Mouse (Mus musculus) lung, postnatal 0 days (tissue): ENCODE measurements around the gene Cct8l1.

Experiments used
- CTCF ChIP-seq: IDR thresholded peaks from 2 replicates; pipeline ENCODE4 v1.5.1; 2016; ENCODE audit warnings: antibody characterized with exemption, mild to moderate bottlenecking
- EP300 ChIP-seq: IDR thresholded peaks from 2 replicates; pipeline ENCODE4 v1.6.1; 2016; ENCODE audit warnings: antibody characterized with exemption, mild to moderate bottlenecking, control low read depth

DNA sequence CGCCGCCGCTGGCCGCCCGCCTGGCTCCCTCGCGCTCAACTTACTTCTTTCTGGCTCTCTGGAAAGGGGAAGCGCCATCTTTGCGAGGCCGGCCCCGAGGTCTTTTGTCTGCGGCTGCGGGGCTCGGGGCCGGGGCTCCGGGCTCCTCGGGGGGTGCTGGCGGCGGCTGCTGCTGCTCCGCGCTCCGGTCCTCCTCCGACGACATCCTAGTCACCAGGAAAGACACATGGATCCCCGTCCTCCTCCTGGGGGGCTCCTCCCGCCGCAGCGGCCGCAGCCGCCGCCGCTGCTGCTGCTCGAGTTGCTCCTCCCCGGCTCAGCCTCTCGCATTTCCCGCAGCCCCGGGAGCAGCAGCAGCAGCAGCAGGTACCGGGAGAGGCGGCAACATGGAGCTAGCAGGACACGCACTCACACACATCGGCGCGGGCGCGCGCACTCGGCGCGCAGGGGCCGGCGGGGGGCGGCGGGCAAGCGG is 17.5 kb upstream of the Cct8l1 start, which contains the start of gene Kmt2c:
- no peak for TF ChIP-seq CTCF
- TF ChIP-seq EP300 = no peak
